Mouse (Mus musculus): ENCODE data around the gene As3mt.
"Not testable (repeated sequence)": the region's sequence is repeated elsewhere in the genome, so short reads cannot be mapped to it uniquely, and the experiment has no call there.

Gene As3mt

GRCm38 (mm10) chr19:46744681-46745080 is 37.4 kb downstream of the As3mt start:
- DNase-seq (ENCODE audit: low spot score in 2 of 2) = no peak

- no peak for DNase-seq (ENCODE audit: low spot score in 2 of 2)
Measured at GRCm38 (mm10) chr19:46747799-46748198, 40.5 kb downstream of the As3mt start.

GRCm38 (mm10) chr19:46752235-46752634 is 45.0 kb downstream of the As3mt start:
- DNase-seq (ENCODE audit: low spot score in 2 of 2) = no peak

GRCm38 (mm10) chr19:46755066-46755465 is 47.8 kb downstream of the As3mt start:
- DNase-seq (ENCODE audit: low spot score in 2 of 2) = no peak

GRCm38 (mm10) chr19:46756221-46756620 is 49.0 kb downstream of the As3mt start:
- DNase-seq (ENCODE audit: low spot score in 2 of 2) = no peak

- no peak for DNase-seq (ENCODE audit: low spot score in 2 of 2)
Measured at GRCm38 (mm10) chr19:46759096-46759495, 51.8 kb downstream of the As3mt start.

DNA sequence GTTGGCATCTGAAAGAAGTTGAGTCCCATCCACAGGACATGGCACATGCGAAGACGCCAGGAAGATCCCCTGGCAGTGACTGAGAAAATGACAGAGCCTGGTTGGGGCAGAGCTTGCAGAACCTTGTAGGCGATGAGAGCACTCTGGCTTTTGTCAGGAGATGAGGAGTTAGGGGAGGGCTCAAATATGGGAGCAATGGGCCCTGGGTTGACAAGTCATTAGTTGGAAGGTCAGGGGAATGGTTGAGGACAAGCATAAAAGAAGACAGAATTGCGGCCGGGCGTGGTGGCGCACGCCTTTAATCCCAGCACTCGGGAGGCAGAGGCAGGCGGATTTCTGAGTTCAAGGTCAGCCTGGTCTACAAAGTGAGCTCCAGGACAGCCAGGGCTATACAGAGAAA is 52.7 kb downstream of the As3mt start:
- not testable (repeated sequence) for DNase-seq (ENCODE audit: low spot score in 2 of 2)

DNA sequence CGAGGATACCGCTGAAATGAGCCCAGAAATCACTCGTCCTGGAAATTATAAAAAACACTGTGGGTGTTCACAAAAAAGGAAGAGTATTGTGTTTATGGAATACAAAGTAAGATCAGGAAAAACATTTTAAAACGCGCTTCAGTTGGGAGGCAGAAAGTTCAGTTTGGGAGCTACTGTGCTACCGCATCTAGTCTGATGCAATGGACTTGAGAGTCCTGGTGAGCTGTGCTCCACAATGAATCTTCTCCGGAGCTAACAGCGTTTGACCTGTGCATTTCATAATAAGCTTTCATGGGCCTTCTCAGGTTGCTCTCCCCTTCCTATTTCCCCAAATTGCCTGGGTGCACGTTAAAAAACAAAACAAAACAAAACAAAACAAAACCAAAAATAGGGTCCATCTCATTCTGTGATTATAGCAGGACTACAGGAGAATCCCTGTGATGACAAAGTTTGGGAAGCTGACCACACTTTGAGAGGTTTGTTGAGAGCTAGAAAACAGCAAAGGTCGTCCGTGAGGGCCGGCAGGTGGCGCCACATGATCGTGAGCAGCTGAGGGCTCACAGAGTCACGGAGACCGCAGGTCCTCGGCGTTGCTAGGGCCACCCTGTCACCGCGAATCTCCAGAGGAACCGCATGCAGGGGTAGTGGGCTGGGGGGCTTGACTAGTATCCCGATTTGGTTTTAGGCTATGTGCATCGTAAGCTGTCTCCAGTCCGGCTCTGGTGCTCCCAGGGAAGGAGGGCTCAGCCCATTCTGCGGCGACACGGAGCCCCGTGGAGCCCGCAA is 53.3 kb downstream of the As3mt start:
- DNase-seq (ENCODE audit: low spot score in 2 of 2) = peak; percentile 79 to 86

DNA sequence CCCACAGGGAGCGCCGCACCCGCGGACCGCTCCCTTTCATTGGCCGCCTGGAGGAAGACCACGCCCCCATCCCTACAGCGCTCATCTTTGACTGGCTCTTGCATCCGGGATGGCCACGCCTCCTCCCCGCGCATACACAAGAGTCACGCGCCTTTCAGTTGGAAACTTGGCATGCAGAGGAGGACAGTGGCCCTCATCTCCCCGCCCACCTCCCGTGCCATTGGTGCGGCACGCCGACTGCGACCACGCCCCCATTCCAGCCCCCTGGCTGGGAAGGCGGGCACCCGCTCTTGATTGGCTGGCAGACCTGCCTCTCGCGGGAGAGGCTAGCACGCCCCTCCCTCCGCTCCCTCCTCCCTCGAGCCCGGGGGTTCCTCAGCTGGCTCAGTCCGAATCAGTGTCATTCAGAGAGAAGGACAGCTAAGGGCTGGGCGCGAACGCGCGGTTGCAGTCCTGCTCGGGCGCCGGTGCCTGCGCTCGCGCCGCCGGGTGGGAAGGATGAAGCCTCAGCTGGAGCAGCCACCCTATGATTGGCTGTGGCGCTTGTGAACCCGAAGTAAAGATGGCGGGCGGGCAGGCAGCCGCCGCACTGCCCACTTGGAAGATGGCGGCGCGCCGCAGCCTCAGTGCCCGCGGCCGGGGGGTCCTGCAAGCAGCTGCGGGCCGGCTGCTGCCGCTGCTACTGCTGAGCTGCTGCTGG is 54.1 kb downstream of the As3mt start, which contains the start of gene Cnnm2:
Gene Cnnm2 (plus strand): TSS at position 350 of the 700 bp plus-strand sequence.
- peak; percentile 100 for DNase-seq (ENCODE audit: low spot score in 2 of 2)

DNA sequence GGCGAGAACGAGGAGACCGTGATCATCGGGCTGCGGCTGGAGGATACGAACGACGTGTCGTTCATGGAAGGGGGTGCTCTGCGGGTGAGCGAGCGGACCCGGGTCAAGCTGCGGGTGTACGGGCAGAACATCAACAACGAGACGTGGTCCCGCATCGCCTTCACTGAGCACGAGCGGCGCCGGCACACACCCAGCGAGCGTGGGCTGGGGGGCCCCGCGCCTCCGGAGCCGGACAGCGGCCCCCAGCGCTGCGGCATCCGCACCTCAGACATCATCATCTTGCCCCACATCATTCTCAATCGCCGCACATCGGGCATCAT is 54.7 kb downstream of the As3mt start:
- no peak for DNase-seq (ENCODE audit: low spot score in 2 of 2)

DNA sequence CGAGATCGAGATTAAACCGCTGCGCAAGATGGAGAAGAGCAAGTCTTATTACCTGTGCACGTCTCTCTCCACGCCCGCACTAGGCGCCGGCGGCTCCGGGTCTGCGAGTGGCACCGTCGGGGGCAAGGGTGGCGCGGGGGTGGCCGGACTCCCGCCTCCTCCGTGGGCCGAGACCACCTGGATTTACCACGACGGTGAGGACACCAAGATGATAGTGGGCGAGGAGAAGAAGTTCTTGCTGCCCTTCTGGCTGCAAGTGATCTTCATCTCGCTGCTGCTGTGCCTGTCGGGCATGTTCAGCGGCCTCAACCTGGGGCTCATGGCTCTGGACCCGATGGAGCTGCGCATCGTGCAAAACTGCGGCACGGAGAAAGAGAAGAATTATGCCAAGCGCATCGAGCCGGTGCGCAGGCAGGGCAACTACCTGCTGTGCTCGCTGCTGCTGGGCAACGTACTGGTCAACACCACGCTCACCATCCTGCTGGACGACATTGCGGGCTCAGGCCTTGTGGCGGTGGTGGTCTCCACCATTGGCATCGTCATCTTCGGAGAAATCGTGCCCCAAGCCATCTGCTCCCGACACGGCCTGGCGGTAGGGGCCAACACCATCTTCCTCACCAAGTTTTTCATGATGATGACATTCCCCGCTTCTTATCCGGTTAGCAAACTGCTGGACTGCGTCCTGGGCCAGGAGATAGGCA is 55.2 kb downstream of the As3mt start:
- DNase-seq (ENCODE audit: low spot score in 2 of 2) = peak; percentile 35 to 49

DNA sequence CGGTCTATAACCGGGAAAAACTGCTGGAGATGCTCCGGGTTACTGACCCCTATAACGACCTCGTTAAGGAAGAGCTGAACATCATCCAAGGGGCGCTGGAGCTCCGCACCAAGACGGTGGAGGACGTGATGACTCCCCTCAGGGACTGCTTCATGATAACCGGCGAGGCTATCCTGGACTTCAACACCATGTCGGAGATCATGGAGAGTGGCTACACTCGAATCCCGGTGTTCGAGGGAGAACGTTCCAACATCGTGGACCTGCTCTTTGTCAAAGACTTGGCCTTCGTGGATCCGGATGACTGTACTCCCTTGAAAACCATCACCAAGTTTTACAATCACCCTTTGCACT is 55.7 kb downstream of the As3mt start:
- peak in 1 of 2 experiments; percentile 26 for DNase-seq (ENCODE audit: low spot score in 2 of 2)

DNA sequence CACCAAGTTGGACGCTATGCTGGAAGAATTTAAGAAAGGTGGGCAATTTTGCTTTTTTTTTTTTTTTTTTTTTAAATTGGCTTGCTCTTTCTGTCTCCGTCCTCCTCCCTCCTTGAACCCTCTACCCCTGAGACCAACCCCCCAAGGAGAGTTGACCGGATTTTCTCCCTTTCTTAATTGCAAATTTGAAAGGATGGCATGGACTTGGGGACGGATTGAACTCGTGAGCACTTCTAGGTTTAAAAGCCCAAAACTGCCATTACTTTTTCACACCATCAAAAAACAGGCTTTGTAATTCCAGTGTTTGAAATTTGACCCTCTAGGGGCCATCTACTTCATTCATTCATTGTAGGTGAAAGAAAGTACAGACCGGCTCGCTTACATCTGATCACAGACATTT is 56.1 kb downstream of the As3mt start:
- DNase-seq (ENCODE audit: low spot score in 2 of 2) = no peak

DNA sequence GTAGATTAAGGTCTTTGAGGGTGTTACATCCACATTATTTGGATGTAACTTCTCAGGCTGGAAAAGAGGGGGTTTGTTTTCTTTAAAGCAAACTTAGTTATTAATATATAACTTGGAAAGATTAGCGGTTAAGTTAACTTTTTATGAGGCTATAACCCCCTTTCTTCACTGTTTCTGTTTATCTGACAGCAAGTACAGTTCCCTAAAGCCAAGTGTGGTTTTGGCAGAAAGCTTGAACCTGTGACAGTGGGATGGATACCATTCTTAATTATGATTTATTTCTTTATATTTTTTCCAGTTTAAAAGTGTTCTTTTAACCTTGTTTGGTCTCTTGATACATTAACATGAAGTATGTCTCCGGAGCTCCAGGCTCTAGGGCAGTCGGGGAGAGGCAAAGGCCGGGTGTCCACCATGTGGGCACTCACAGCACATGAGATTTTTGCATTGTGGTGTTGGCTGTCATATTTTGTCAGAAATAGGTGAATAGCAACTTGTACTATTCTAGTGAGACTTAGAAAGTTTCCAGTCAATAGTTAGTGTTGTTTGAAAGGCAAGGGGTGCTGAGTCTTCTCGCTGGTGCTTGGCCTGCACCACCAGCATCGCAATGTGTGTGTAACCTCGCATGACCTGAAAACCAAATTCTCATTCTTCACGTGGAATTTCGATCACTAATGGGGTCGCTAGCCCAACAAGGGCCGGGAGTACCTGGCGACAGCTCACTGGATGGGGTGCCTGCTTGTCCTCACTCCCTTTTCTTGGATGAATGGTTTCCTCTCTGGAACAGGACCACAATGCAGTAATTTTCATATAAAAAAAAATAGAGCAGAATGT is 56.9 kb downstream of the As3mt start:
- no peak for DNase-seq (ENCODE audit: low spot score in 2 of 2)

DNA sequence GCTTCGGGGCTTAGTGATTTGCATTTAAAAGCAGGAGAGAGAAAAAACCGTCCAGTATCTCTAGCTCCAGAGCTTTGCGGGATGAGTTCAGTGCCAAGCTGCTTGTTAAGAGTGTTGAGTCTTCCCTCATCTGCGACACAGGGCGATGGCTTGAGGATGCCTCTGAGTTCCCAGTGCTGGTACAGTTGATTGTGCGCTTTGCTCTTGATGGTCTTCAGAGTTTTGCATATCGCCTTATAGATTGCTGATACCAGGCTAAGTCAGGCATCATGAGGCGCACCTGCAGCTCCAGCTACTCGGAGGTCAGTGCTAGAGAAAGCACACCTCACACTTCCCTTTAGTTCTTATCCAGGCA is 57.5 kb downstream of the As3mt start:
- no peak for DNase-seq (ENCODE audit: low spot score in 2 of 2)

DNA sequence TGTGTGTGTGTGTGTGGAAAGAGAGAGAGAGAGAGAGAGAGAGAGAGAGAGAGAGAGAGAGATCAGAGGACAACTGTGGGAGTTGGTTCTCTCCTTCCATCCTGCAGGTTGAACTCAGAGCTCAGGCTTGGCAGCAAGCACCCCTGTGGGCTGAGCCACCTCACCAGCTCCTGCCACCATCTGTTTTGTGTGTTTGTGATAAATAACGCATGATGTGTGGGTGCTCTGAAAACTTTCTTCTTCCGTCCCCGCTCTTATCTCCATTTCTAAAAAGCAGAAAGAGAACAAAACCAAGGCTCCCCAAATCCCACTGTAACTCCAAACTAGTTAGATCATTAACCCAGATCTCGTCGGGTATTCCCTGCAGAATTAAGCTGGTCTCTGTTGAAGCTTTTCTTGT is 58.9 kb downstream of the As3mt start:
- no peak for DNase-seq (ENCODE audit: low spot score in 2 of 2)

- DNase-seq (ENCODE audit: low spot score in 2 of 2) = no peak
Measured at GRCm38 (mm10) chr19:46769759-46770158, 62.5 kb downstream of the As3mt start.

DNA sequence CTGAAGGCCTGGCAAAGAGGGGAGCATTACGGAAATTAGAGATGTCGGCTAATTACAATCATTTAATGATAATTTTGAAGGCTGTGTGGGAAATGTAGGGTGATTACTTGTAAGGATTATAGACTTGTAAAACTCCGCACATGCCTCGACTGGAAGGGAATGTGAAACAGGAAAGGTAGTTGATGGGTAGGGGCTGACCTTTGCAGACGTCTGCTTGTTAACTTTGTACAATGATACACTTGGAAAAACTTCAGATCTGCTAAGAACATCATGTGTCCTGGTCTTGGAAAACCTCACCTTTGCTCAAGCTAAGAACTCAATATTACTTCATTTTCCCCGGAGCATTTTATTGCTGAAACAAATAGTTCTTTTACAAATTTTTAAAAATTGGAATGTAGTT is 64.5 kb downstream of the As3mt start:
- DNase-seq (ENCODE audit: low spot score in 2 of 2) = no peak

- DNase-seq (ENCODE audit: low spot score in 2 of 2) = no peak
Measured at GRCm38 (mm10) chr19:46776391-46776790, 69.1 kb downstream of the As3mt start.

DNA sequence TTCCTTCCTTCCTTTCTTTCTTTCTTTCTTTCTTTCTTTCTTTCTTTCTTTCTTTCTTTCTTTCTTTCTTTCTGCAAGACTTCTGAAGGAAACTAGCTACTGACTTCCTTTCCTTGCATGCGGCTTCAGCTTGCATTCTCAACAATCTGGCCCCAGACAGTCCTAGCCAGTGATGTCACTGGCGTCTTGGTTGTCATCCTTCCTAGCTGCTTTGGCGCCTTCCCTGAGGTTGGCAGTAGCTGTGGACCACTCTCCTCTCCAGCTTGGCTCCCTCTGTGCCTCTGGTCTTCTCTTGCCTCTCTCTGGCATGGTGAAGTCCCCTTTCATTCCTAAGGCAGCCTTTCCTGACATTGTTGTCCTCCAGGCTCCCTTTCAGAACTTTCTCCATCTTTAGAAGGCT is 69.6 kb downstream of the As3mt start:
- DNase-seq (ENCODE audit: low spot score in 2 of 2) = no peak

- DNase-seq (ENCODE audit: low spot score in 2 of 2) = no peak
Measured at GRCm38 (mm10) chr19:46777928-46778680, 70.8 kb downstream of the As3mt start.
